Mouse (Mus musculus) testis, postnatal 14 days (tissue): ENCODE measurements around the gene 9130230L23Rik.

Source experiments
- DNase-seq: peaks from one replicate; pipeline ENCODE4 v3.0.0; 2021; ENCODE audit warnings: low spot score

9130230L23Rik gene

GRCm38 (mm10) chr5:66004134-66004925 lies at the start of gene 9130230L23Rik:
9130230L23Rik (minus strand) TSS chr5:66004285.
- DNase-seq = no peak

GRCm38 (mm10) chr5:66052777-66053548 lies 48.9 kb upstream of the 9130230L23Rik start:
- no peak for DNase-seq

- DNase-seq = no peak
Measured at GRCm38 (mm10) chr5:66050841-66051240, 46.8 kb upstream of the 9130230L23Rik start.

DNA sequence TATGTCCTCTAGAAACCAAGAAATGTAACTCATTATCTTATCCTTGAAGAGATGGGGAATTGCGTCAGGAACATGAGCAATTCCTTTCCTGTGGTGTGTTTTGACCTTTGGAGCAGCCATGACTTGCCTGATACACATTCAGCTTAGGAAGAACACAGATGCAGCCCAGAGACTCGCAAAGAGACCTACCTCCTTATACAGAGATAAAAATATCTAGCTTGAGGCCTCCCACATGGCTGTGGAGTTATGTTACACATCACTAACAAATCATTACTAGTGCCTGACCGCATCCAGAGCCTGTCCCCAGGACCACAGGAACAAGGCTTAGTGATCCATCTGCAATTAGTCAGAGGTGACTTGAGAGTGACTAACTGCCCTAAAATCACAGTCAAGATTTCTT lies 42.3 kb upstream of the 9130230L23Rik start:
- no peak for DNase-seq

GRCm38 (mm10) chr5:66043897-66044296 lies 39.8 kb upstream of the 9130230L23Rik start:
- no peak for DNase-seq

- no peak for DNase-seq
Measured at GRCm38 (mm10) chr5:66042651-66043340, 38.7 kb upstream of the 9130230L23Rik start.

DNA sequence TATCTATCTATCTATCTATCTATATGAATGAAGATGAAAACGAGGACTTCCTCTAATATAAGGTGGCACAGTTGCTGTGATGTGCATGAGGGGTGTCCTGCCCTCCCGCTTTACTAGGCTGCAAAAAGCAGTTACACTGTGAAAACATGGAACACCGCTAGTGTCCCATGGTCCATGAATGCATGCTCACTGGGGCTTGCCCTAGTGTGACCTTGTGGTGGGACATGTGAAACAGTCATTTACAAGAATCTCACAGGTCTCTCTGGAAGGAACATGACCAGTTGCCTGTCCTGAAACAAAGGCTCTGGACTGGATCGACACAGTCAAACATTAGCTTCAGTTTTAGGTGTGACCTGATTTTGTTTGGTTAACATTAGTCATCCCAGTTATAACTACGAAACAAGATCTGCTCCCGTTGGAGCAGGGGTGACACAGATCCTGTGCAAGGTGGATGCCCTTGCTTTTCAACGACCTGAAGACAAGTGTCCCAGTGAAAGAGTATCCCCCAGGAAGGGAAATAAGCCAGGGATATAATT lies 36.7 kb upstream of the 9130230L23Rik start:
- no peak for DNase-seq

GRCm38 (mm10) chr5:66039813-66040212 lies 35.7 kb upstream of the 9130230L23Rik start:
- no peak for DNase-seq

- no peak for DNase-seq
Measured at GRCm38 (mm10) chr5:66037066-66037465, 33.0 kb upstream of the 9130230L23Rik start.

- no peak for DNase-seq
Measured at GRCm38 (mm10) chr5:66036440-66037054, 32.5 kb upstream of the 9130230L23Rik start.

GRCm38 (mm10) chr5:66034375-66035195 lies 30.5 kb upstream of the 9130230L23Rik start:
- no peak for DNase-seq

DNA sequence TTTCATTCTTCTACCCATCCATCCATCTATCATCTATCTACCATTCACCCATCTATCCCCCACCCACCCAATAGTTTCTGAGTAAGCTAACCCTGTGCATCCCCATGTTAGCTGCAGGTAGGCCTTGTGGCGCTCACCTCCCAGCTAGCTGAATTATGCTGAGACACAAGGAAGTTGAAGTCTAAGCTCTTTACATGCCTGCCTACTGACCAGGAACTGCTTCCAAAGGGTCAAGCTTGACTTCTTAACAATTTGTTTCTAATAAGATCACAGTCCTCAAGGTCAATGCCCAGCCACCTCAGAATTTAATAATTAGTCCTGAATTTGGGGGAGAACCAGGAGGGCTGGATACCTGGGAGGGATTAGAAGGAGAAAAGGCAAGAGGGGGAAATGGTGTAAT lies 28.7 kb upstream of the 9130230L23Rik start:
- no peak for DNase-seq

DNA sequence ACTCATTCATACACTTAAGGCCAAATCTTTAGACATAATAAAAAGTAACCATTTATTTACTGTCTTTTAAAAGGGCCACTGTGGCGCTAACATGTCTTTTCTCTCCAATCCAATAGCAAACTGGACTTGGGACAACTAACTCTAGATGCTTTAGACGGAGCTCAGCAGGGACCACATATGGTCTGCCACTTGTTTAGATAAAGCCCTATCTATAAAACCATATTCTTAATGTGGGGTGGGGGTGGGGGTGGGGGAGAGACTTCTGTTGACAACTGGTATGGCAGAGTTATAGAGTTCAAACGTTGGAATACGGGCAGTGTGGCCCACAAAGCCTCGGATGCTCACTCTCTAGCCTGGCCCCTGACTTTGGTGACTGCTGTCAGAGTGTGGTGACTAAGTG lies 27.6 kb upstream of the 9130230L23Rik start:
- no peak for DNase-seq

DNA sequence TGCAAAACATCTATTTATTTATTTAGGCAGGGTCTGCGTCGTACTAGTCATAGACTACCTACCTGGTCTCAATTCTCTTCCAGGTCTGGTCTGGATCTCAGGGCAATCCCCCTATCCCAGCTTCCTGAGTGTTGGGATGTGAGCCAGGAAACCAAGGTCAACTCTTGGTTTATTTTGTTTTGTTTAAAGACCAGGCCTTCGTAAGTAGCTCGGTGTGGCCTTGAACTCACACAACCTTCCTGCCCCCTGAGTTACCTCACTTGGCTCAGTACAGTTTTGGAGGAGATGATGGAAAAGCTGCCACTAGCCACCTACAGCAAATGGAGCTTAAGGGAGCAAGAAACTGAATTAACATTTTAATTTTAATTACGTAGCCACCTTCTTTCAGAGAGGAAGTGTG lies 24.1 kb upstream of the 9130230L23Rik start:
- DNase-seq = no peak

GRCm38 (mm10) chr5:66027206-66027605 lies 23.1 kb upstream of the 9130230L23Rik start:
- DNase-seq = no peak

DNA sequence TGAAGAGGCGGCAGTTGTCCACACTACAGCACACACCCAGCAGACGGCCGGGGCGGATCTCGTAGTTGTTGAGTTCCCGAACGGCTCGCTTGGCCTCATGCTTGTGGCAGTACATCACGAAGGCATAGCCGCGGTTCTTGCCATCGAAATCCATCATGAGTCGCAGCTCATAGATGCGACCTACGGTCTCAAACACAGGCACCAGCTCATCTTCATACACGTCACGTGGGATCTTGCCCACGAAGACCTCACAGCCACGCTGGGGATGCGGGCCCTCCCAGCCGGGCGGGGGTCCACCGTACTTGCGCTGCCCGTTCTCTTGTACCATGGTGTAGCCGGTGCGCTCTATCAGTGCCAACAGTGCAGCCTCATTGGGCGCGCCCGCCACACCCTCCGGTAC lies 22.7 kb upstream of the 9130230L23Rik start:
- no peak for DNase-seq

GRCm38 (mm10) chr5:66015449-66015961 lies 11.4 kb upstream of the 9130230L23Rik start:
- DNase-seq = no peak

DNA sequence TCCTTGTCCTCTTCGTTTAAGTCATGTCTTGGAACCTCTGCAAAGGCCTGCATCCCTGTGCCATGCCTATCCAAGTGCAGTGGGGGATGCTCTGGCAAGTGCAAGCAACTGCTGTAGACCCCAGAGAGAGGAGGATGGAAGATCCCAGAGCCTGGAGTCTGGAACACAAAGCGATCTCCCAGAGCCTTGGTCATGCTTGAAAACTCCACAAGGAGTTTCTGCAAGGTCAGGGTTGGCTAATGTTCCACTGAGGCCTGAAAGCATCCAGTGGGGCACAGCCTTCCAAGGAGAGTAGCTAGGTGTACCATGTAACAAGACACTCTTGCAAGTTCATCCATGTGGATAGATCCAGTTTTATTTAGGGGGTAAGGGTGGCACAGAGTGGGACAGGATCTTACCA lies 10.4 kb upstream of the 9130230L23Rik start:
- no peak for DNase-seq

- no peak for DNase-seq
Measured at GRCm38 (mm10) chr5:66013999-66014398, 9.9 kb upstream of the 9130230L23Rik start.

GRCm38 (mm10) chr5:66008245-66008967 lies 4.3 kb upstream of the 9130230L23Rik start:
- no peak for DNase-seq
